Mouse (Mus musculus): ENCODE results near the gene Slc16a4. TPM values are rescaled to one million over a fixed set of nuclear protein-coding genes. Genes with fewer than 3 reads are reported as not detected.
"Not testable (repeated sequence)": the region's sequence is repeated elsewhere in the genome, so short reads cannot be mapped to it uniquely, and the experiment has no call there.

Gene Slc16a4
- polyA plus RNA-seq, 1 experiment from 2014 or later, result 6.5 TPM

GRCm38 (mm10) chr3:107275996-107276395 is 15.0 kb upstream of the Slc16a4 start:
- no peak for DNase-seq (ENCODE audit: low spot score)
- 54% methylated on average over 4 of the region's 4 CpGs for WGBS

DNA sequence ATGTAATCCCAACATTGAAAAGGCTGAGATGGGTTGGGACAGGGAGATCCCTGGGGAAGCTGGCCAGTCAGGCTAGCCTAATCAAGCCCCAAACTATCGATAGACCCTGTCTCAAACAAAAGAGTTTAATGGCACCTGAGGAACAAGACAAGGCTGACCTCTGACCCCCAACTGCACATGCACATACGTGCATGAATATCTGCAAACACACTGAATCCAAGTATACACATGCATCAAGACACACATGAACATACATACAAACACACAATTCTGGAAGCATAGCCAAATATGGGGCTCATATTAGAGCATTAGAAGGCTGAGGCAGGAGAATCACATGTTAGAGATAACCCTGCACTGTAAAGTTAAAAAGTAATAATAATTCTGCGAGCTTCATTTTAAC is 14.4 kb upstream of the Slc16a4 start:
- Histone ChIP-seq H3K27me3 (replicated peaks; ENCODE audit: control insufficient read depth, insufficient read depth, low read length) (no peaks in the 10 kb centered on the region; the same call in 1 of the 2 replicates), H3K9ac (ENCODE audit: low read depth, low read length) (no peak overlapping the region), H3K27ac (replicated peaks; ENCODE audit: low read depth, low read length) (no peak overlapping the region), H3K9me3 (ENCODE audit: control insufficient read depth, low read length) (no peaks in the 10 kb centered on the region), H3K4me3 (ENCODE audit: low read depth, low read length) (no peak overlapping the region), H3K4me1 (ENCODE audit: control insufficient read depth, insufficient read depth, low read length) (peaks cover 9% of the 10 kb centered on the region), H3K4me2 (ENCODE audit: low read depth, low read length) (no peak overlapping the region), H3K36me3 (ENCODE audit: control insufficient read depth, insufficient read depth, low read length) (no peaks in the 10 kb centered on the region; the same call in none of the 2 replicates)
- WGBS, result 85% methylated on average over 3 of the region's 3 CpGs
- ATAC-seq (ENCODE audit: low read depth), result no peak
- DNase-seq (ENCODE audit: low spot score), result no peak

More at GRCm38 (mm10) chr3:107275996-107276395, 15.0 kb upstream of the Slc16a4 start:
- ATAC-seq (ENCODE audit: low read depth), result no peak
- H3K27ac ChIP-seq (replicated peaks; ENCODE audit: low read depth, low read length), result no peak overlapping the region
- H3K4me3 ChIP-seq (ENCODE audit: low read depth, low read length), result no peak overlapping the region
- no peaks in the 10 kb centered on the region; the same call in 1 of the 2 replicates for H3K27me3 ChIP-seq (replicated peaks; ENCODE audit: control insufficient read depth, insufficient read depth, low read length)
- no peaks in the 10 kb centered on the region for H3K9me3 ChIP-seq (ENCODE audit: control insufficient read depth, low read length)
- no peak overlapping the region for H3K4me2 ChIP-seq (ENCODE audit: low read depth, low read length)
- no peaks in the 10 kb centered on the region for H3K36me3 ChIP-seq (ENCODE audit: control insufficient read depth, insufficient read depth, low read length)
- no peak overlapping the region for H3K9ac ChIP-seq (ENCODE audit: low read depth, low read length)
- H3K4me1 ChIP-seq (ENCODE audit: control insufficient read depth, insufficient read depth, low read length), result peaks cover 9% of the 10 kb centered on the region

- Histone ChIP-seq H3K4me2 (ENCODE audit: low read depth, low read length) (peak within 1 kb of the TSS; percentile 74), H3K36me3 (ENCODE audit: control insufficient read depth, insufficient read depth, low read length) (peaks cover 15% of the 10 kb centered on the region), H3K4me1 (ENCODE audit: control insufficient read depth, insufficient read depth, low read length) (peaks cover 9% of the 10 kb centered on the region), H3K27ac (replicated peaks; ENCODE audit: low read depth, low read length) (no peak within 1 kb of the TSS), H3K9ac (ENCODE audit: low read depth, low read length) (peak within 1 kb of the TSS; percentile 87), H3K4me3 (ENCODE audit: low read depth, low read length) (peak within 1 kb of the TSS; percentile 93), H3K27me3 (replicated peaks; ENCODE audit: control insufficient read depth, insufficient read depth, low read length) (no peaks in the 10 kb centered on the region; the same call in 1 of the 2 replicates), H3K9me3 (ENCODE audit: control insufficient read depth, low read length) (no peaks in the 10 kb centered on the region)
- ATAC-seq (ENCODE audit: low read depth) (peak; percentile 94), DNase-seq (ENCODE audit: low spot score) (peak; percentile 91)
- 4% methylated on average over 41 of the region's 43 CpGs for WGBS
Measured at GRCm38 (mm10) chr3:107278479-107279269, 12.4 kb upstream of the Slc16a4 start, which contains the start of gene Lamtor5. Gene Lamtor5, plus strand, starts transcription at chr3:107278858.

- 73% methylated on average over 2 of the region's 2 CpGs for WGBS
Measured at GRCm38 (mm10) chr3:107286123-107286522, 4.9 kb upstream of the Slc16a4 start.

DNA sequence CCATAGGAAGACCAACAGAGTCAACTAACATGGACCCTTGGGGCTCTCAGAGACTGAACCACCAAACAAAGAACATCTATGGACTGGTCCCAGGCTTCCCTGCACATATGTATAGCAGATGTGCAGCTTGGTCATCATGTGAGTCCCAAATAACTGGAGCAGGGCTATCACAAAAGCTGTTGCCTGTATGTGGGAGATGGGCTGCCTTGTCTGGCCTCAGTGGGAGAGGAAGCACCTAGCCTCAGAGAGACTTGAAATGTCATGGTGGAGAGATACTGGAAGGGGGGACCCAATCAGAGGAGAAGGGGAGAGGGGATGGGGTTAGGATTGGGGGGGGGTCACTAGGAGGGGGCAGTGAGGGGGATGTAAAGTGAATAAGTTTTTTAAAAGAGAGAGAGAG is 3.7 kb upstream of the Slc16a4 start:
- Histone ChIP-seq H3K9me3 (ENCODE audit: control insufficient read depth, low read length) (no peaks in the 10 kb centered on the region), H3K36me3 (ENCODE audit: control insufficient read depth, insufficient read depth, low read length) (peaks cover 20% of the 10 kb centered on the region), H3K27me3 (replicated peaks; ENCODE audit: control insufficient read depth, insufficient read depth, low read length) (no peaks in the 10 kb centered on the region), H3K27ac (replicated peaks; ENCODE audit: low read depth, low read length) (no peak overlapping the region), H3K4me2 (ENCODE audit: low read depth, low read length) (no peak overlapping the region), H3K4me1 (ENCODE audit: control insufficient read depth, insufficient read depth, low read length) (0 out of 2 replicates have a peak, but pooled peaks cover 4% of the 10 kb centered on the region), H3K4me3 (ENCODE audit: low read depth, low read length) (no peak overlapping the region), H3K9ac (ENCODE audit: low read depth, low read length) (no peak overlapping the region)
- ATAC-seq (ENCODE audit: low read depth) (no peak), DNase-seq (ENCODE audit: low spot score) (no peak)

More at GRCm38 (mm10) chr3:107286123-107286522, 4.9 kb upstream of the Slc16a4 start:
- H3K9ac ChIP-seq (ENCODE audit: low read depth, low read length), result no peak overlapping the region
- H3K27me3 ChIP-seq (replicated peaks; ENCODE audit: control insufficient read depth, insufficient read depth, low read length), result no peaks in the 10 kb centered on the region
- H3K4me1 ChIP-seq (ENCODE audit: control insufficient read depth, insufficient read depth, low read length), result no peaks in the 10 kb centered on the region
- no peak overlapping the region for H3K27ac ChIP-seq (replicated peaks; ENCODE audit: low read depth, low read length)
- DNase-seq (ENCODE audit: low spot score) (no peak), ATAC-seq (ENCODE audit: low read depth) (no peak)
- no peak overlapping the region for H3K4me3 ChIP-seq (ENCODE audit: low read depth, low read length)
- H3K9me3 ChIP-seq (ENCODE audit: control insufficient read depth, low read length), result no peaks in the 10 kb centered on the region
- peaks cover 22% of the 10 kb centered on the region for H3K36me3 ChIP-seq (ENCODE audit: control insufficient read depth, insufficient read depth, low read length)
- H3K4me2 ChIP-seq (ENCODE audit: low read depth, low read length), result no peak overlapping the region

GRCm38 (mm10) chr3:107295672-107296360 is 4.8 kb downstream of the Slc16a4 start:
- H3K4me3 ChIP-seq (ENCODE audit: low read depth, low read length), result no peak overlapping the region
- no peak for DNase-seq (ENCODE audit: low spot score)
- no peak overlapping the region for H3K9ac ChIP-seq (ENCODE audit: low read depth, low read length)
- no peaks in the 10 kb centered on the region for H3K27me3 ChIP-seq (replicated peaks; ENCODE audit: control insufficient read depth, insufficient read depth, low read length)
- 0 out of 2 replicates have a peak, but pooled peaks cover 4% of the 10 kb centered on the region for H3K4me1 ChIP-seq (ENCODE audit: control insufficient read depth, insufficient read depth, low read length)
- H3K36me3 ChIP-seq (ENCODE audit: control insufficient read depth, insufficient read depth, low read length), result 0 out of 2 replicates have a peak, but pooled peaks cover 11% of the 10 kb centered on the region
- WGBS, result 82% methylated on average over 5 of the region's 5 CpGs
- no peaks in the 10 kb centered on the region for H3K9me3 ChIP-seq (ENCODE audit: control insufficient read depth, low read length)
- no peak overlapping the region for H3K4me2 ChIP-seq (ENCODE audit: low read depth, low read length)
- H3K27ac ChIP-seq (replicated peaks; ENCODE audit: low read depth, low read length), result no peak overlapping the region
- ATAC-seq (ENCODE audit: low read depth), result no peak

DNA sequence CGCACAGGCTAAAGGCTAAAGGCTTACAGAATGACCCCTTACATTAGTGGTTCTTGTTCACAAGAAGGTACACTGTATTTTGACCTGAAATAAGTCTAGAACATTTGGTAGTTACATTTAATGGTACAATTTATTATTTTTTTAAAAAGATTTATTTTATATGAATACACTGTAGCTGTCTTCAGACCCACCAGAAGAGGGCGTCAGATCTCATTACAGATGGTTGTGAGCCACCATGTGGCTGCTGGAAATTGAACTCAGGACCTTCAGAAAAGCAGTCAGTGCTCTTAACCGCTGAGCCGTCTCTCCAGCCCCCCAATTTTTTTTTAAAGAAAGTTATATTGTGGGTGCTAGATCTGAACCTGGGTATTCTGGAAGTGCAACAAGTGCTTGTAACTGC is 5.9 kb downstream of the Slc16a4 start:
- H3K9me3 ChIP-seq (ENCODE audit: control insufficient read depth, low read length); DNase-seq (ENCODE audit: low spot score); H3K27ac ChIP-seq (replicated peaks; ENCODE audit: low read depth, low read length); H3K4me1 ChIP-seq (ENCODE audit: control insufficient read depth, insufficient read depth, low read length); H3K27me3 ChIP-seq (replicated peaks; ENCODE audit: control insufficient read depth, insufficient read depth, low read length); ATAC-seq (ENCODE audit: low read depth); H3K4me2 ChIP-seq (ENCODE audit: low read depth, low read length); H3K4me3 ChIP-seq (ENCODE audit: low read depth, low read length); H3K9ac ChIP-seq (ENCODE audit: low read depth, low read length): not testable (repeated sequence)
- H3K36me3 ChIP-seq (ENCODE audit: control insufficient read depth, insufficient read depth, low read length), result 0 out of 2 replicates have a peak, but pooled peaks cover 11% of the 10 kb centered on the region
- WGBS, result 66% methylated on average over 4 of the region's 4 CpGs

GRCm38 (mm10) chr3:107317338-107317737 is 26.3 kb downstream of the Slc16a4 start:
- 94% methylated on average over 3 of the region's 3 CpGs for WGBS

More at GRCm38 (mm10) chr3:107317338-107317737, 26.3 kb downstream of the Slc16a4 start:
- H3K4me3 ChIP-seq (ENCODE audit: low read depth, low read length), result no peak overlapping the region
- H3K4me1 ChIP-seq (ENCODE audit: control insufficient read depth, insufficient read depth, low read length), result no peaks in the 10 kb centered on the region
- H3K9me3 ChIP-seq (ENCODE audit: control insufficient read depth, low read length), result no peaks in the 10 kb centered on the region
- ATAC-seq (ENCODE audit: low read depth), result no peak
- no peak overlapping the region for H3K27ac ChIP-seq (replicated peaks; ENCODE audit: low read depth, low read length)
- no peak overlapping the region for H3K9ac ChIP-seq (ENCODE audit: low read depth, low read length)
- no peak for DNase-seq (ENCODE audit: low spot score)
- H3K36me3 ChIP-seq (ENCODE audit: control insufficient read depth, insufficient read depth, low read length), result peaks cover 29% of the 10 kb centered on the region
- no peak overlapping the region for H3K4me2 ChIP-seq (ENCODE audit: low read depth, low read length)
- no peaks in the 10 kb centered on the region for H3K27me3 ChIP-seq (replicated peaks; ENCODE audit: control insufficient read depth, insufficient read depth, low read length)
